ENCODE assay signal across 25 mouse cellular contexts in the genomic region with DNA sequence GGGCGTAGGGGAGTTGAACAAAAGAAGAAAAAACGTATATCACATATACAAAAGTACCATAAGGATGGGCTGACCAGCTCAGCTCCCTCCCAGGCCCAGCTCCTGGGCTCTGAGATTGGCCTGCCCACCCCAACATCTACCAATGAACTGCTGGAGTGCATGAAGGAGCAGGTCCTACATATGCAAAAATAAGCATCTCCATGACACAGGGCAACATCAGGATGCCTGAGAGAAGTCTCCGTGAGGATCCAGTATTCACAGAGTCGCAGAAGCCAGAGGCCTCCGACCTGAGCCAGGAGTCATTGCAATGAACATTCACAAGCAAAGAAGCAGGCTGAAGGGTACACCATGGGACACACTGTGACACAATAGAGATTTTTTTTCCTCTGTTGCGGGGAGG.
DNase-seq lines count a peak whose midpoint lies in the region; ATAC-seq and TF ChIP-seq lines count a peak whose summit lies in the region.
"Had no signal": no experiment of that assay in that cellular context is flagged by ENCODE, and none has a peak within 500 bp of the region (broad histone marks: within the 10 kb centered on the region; RNA-seq: fewer than 3 reads in every experiment).

No protein-coding gene starts in this region.

- WGBS in hindbrain, embryonic 12.5 days = 59% methylated on average over 6 of the region's 6 CpGs

- ATAC-seq in hindbrain, embryonic 12.5 days (ENCODE audit: low FRiP score) = no peak
- ATAC-seq: activated CD4-positive, CD25-positive, alpha-beta regulatory T cell, adult 4 months; CD4-positive, CD25-positive, alpha-beta regulatory T cell, adult 4 months; forebrain, embryonic 13.5 days; forebrain, embryonic 15.5 days; forebrain, postnatal 0 days; Patski had no signal

- peak overlapping the region; percentile 94 for H3K27ac ChIP-seq in left cerebral cortex, adult 2 months
- no peak overlapping the region for H3K27ac ChIP-seq in hindbrain, embryonic 12.5 days
- H3K27ac ChIP-seq in gastrocnemius, adult 2 months = no peak overlapping the region
- H3K27ac ChIP-seq: embryonic facial prominence, embryonic 10.5 days; embryonic facial prominence, embryonic 12.5 days; forebrain, embryonic 13.5 days; forebrain, embryonic 15.5 days had no signal

- H3K4me1 ChIP-seq in hindbrain, embryonic 12.5 days = peaks cover 12% of the 10 kb centered on the region; the same call in 1 of the 2 replicates

- DNase-seq in left cerebral cortex, adult 2 months (ENCODE audit: extremely low spot score in 1 of 2, low spot score in 2 of 2) = no peak
- no peak for DNase-seq in left cerebral cortex, postnatal 36 days (ENCODE audit: low spot score in 2 of 2)
- DNase-seq in ES-CJ7 (ENCODE audit: low read depth, low spot score) (peak; percentile 79), R1 (ENCODE audit: low read depth, low spot score) (peak; percentile 79)
- DNase-seq in gastrocnemius, adult 2 months = no peak
- DNase-seq: adrenal gland, adult 8-10 months; adrenal gland, postnatal 14 days; adrenal gland, postnatal 36 days; B cell, adult 2 months; cerebellum, adult 11-12 months; cerebellum, adult 2 months; cerebellum, adult 9-10 months; cerebellum, postnatal 10 days; cerebellum, postnatal 25 days; forebrain, postnatal 0 days had no signal

- no peak for TF ChIP-seq CTCF in left cerebral cortex, adult 2 months (IDR thresholded peaks at IDR 0.05)
- TF ChIP-seq CTCF in gastrocnemius, adult 2 months (IDR thresholded peaks at IDR 0.05) = no peak

- no peaks in the 10 kb centered on the region for H3K27me3 ChIP-seq in hindbrain, embryonic 12.5 days
- H3K27me3 ChIP-seq: CH12.LX; embryonic facial prominence, embryonic 12.5 days; forebrain, embryonic 13.5 days; forebrain, embryonic 15.5 days; Patski had no signal

- no peaks in the 10 kb centered on the region for H3K36me3 ChIP-seq in hindbrain, embryonic 12.5 days
- H3K36me3 ChIP-seq: embryonic facial prominence, embryonic 10.5 days; embryonic facial prominence, embryonic 12.5 days; forebrain, embryonic 15.5 days; G1E had no signal

- no peak overlapping the region for H3K9ac ChIP-seq in hindbrain, embryonic 12.5 days
- H3K9ac ChIP-seq: embryonic facial prominence, embryonic 12.5 days; forebrain, embryonic 13.5 days; forebrain, embryonic 15.5 days; forebrain, postnatal 0 days had no signal

- intact Hi-C loops in left cerebral cortex, adult 2 months (cut with DNase I) = no loop called here
- intact Hi-C loops in left cerebral cortex, postnatal 36 days (cut with DNase I) = no loop called here
- intact Hi-C loops in gastrocnemius, adult 2 months (cut with DNase I) = no loop called here

- no peaks in the 10 kb centered on the region for H3K9me3 ChIP-seq in hindbrain, embryonic 12.5 days (replicated peaks)
- H3K9me3 ChIP-seq: embryonic facial prominence, embryonic 10.5 days; embryonic facial prominence, embryonic 12.5 days; forebrain, embryonic 13.5 days; forebrain, embryonic 15.5 days; G1E had no signal

- H3K4me2 ChIP-seq in hindbrain, embryonic 12.5 days (replicated peaks) = no peak overlapping the region
- H3K4me2 ChIP-seq: embryonic facial prominence, embryonic 12.5 days; forebrain, embryonic 13.5 days; forebrain, embryonic 15.5 days had no signal

- H3K4me3 ChIP-seq in left cerebral cortex, adult 2 months = no peak overlapping the region
- H3K4me3 ChIP-seq in hindbrain, embryonic 12.5 days = no peak overlapping the region
- H3K4me3 ChIP-seq in gastrocnemius, adult 2 months = no peak overlapping the region
- H3K4me3 ChIP-seq: embryonic facial prominence, embryonic 10.5 days; embryonic facial prominence, embryonic 12.5 days; forebrain, embryonic 13.5 days; forebrain, embryonic 15.5 days had no signal

Comparison
In these comparisons a context has a peak if more than half of its experiments do, and no peak if none do; other contexts are left out.
1. DNase-seq: peak in ES-CJ7 (single experiment) and R1 (single experiment); none in left cerebral cortex, adult 2 months (0 of 2), left cerebral cortex, postnatal 36 days (0 of 2) and gastrocnemius, adult 2 months (single experiment).